Mouse (Mus musculus): ENCODE data around the gene Eno2. TPM values are rescaled to one million over a fixed set of nuclear protein-coding genes. Genes with fewer than 3 reads are reported as not detected.
A peak's percentile ranks its signal among the peaks of the same experiment; 100 is the strongest.

Eno2 gene
- polyA plus RNA-seq (2021; fragmentation: Nextera tagmentation) = 599 and 862 TPM in 2 replicates
- long read RNA-seq, experiment 1, transcript Eno2-201 (12 exons, 2,795 nt) = major isoform, 190 of 378 reads
- long read RNA-seq, experiment 1, transcript Eno2-210 (4 exons, 632 nt) = minor isoform, 9 of 378 reads
- long read RNA-seq, experiment 1, transcript Eno2-209 (3 exons, 898 nt) = minor isoform, 7 of 378 reads
- long read RNA-seq, experiment 1, transcript Eno2-202 (10 exons, 2,386 nt) = minor isoform, 5 of 378 reads
- long read RNA-seq, experiment 1, partial matches to known transcripts = 41 of 378 reads
- long read RNA-seq, experiment 1, other reads (novel, unspliced or antisense) = 126 of 378 reads
- long read RNA-seq, experiment 2, transcript Eno2-210 (4 exons, 632 nt) = minor isoform, 16 of 2,323 reads
- long read RNA-seq, experiment 2, transcript Eno2-202 (10 exons, 2,386 nt) = minor isoform, 51 of 2,323 reads
- long read RNA-seq, experiment 2, transcript Eno2-201 (12 exons, 2,795 nt) = major isoform, 1,464 of 2,323 reads
- long read RNA-seq, experiment 2, transcript Eno2-209 (3 exons, 898 nt) = minor isoform, 32 of 2,323 reads
- long read RNA-seq, experiment 2, partial matches to known transcripts = 226 of 2,323 reads
- long read RNA-seq, experiment 2, other reads (novel, unspliced or antisense) = 533 of 2,323 reads

DNA sequence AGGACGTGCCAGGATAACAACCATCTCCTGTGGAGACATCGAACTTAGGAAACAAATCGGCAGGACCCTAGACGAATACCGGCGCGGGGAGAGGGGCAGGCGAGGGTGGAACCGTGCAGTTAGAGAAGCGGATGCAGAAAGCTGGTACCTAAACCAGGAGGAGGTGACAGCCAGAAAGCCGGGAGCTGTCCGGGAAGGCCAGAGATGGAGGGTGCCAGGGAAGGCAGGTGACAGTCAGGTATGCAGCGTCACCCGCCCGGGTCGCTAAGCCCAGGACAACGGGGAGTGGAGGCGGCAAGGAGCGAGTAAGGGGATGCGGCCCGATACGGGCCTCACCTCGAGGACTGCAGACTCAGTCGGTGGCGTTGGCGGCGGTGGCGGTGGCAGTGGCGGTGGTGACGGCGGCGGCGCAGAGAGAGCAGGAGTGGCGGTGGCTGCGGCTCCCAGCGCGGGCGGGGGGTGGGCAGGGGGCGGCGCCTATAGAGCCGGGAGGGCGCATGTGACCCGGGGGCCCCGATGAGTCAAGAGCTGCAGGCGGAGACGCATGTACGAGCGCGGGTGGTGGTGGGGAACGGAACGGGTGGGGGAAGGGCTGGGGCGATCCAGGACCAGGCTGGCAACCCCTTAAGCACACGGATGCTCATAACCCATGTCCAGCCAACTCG, at the start of gene Eno2:
Eno2 (minus strand) TSS at position 573 of the 665 bp plus-strand sequence.

DNA sequence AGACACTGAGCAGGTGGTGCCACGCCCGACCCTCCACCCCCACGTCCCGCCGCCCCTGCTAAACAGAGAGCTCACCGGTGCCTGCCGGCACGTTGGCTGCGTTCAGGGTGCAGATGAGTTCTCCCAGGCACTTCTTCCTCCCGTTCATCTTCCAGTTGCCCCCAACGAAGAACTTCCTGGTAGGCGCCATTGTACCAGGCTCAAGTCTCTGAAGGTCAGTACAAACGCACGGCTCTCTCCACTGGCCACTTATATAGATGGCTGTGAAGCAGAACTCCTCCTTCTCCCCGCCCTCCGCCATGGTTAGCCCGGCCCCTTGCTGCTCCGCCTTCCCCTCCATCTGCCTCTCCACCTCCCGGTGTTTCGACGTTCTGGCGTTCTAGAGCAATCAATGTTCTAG, 44.5 kb upstream of the Eno2 start, which contains the start of gene Tpi1:
Tpi1 (minus strand) TSS at position 364 of the 400 bp plus-strand sequence.

DNA sequence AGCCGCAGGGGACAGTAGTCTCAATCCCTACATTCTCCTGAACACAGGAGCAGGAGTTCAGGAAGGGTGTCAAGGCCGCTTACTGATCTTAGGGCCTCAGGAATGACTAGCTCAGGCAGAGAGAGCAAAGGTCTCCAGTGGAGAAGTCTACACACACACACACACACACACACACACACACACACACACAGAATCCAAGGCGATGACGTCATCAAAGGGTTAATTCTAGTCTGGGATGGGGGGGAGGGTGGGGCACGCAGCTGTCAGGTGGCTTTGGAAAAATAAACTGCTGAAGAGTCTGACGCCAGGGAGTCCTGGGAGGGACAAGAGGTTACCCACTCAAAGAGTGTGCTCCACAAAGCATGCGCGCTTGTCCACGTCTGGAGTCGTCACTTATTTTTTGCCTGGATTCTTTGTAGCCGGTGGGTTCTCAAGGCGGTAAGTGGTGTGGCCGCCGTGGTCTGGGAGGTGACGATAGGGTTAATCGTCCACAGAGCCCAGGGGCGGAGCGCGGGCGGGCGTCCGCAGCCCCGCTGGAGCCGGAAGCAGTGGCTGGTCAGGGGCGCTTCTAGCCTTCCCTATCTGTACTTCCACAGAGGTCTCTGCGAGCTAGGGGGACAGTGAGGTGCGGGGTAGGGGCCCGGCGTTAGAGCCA, 39.0 kb upstream of the Eno2 start, which contains the start of gene Spsb2:
Spsb2 (plus strand) TSS at position 304 of the 655 bp plus-strand sequence.

GRCm38 (mm10) chr6:124779222-124779983, 9.9 kb upstream of the Eno2 start, which contains the start of gene Lrrc23:
TSS of gene Lrrc23 (minus strand) at chr6:124779727.

DNA sequence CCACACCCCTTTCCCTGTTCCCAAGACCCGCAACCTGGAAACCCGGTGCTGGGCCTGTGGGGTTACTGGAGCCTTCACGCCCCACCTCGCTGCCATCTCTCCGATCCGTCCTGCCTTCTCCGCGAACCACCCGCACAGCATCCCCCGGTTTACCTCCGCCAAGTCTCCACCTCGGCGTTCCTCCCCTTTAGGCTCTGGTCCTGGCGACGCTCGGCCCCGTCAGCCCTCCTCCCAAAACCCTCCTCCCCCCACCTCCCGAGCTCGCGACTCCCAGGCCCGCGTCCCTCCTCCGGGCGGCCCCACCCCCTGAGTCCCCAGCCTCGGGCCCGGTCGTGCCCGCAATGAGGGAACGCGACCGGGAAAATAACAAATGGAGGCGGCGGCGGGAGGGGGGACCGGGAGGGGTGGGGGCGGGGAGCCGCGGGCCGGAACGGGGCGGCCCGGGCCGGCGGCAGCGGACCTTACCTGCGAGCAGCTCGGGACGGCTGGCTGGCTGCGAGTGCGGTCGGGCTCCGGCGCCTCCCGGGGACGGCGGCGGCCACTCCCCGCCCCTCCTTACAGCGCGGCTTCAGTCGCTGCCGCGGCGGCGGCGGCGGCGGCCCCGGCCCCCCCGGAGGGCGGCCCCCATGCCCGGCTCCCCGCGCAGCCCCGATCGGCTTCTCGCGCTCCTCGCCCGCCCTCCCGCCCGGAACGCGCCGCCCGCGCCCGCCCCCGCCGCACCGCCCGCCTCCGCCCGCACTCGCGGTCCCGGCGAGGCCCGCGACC, 13.5 kb downstream of the Eno2 start, which contains the start of the genes Gm45234 and Atn1:
Gm45234 (minus strand) TSS at position 191 of the 765 bp plus-strand sequence.
Atn1 (minus strand) TSS at position 694 of the 765 bp plus-strand sequence.

GRCm38 (mm10) chr6:124740888-124741761, 28.3 kb downstream of the Eno2 start, which contains the start of gene Grcc10:
TSS of gene Grcc10 (minus strand) at chr6:124741374.

DNA sequence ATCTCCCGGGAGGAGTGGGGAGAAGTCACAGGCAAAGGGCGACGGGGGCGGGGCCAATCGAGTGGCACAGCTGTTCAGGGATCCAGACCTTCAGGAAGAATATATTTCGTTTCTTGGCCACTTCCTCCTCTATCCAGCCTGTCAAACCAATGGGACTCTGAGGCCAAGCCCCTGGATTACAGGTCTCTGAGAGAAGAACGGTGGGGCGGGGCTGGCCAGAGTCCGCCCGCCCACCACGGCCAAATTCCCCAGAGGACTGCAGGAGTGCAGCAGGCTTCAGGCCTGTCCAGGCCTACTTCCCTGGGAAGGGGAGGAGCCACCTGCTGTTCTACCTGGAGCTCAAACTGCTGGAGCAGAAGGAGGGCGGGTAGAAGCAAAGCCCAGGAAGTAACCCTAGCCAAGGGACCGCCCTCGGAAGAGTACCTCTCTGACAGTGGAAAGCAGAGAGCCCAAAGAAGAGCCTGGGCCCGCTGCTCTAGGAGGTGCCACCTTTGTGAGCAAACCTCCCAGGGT, 30.9 kb downstream of the Eno2 start, which contains the start of gene Ptpn6:
Ptpn6 (minus strand) TSS at position 204 of the 513 bp plus-strand sequence.

DNA sequence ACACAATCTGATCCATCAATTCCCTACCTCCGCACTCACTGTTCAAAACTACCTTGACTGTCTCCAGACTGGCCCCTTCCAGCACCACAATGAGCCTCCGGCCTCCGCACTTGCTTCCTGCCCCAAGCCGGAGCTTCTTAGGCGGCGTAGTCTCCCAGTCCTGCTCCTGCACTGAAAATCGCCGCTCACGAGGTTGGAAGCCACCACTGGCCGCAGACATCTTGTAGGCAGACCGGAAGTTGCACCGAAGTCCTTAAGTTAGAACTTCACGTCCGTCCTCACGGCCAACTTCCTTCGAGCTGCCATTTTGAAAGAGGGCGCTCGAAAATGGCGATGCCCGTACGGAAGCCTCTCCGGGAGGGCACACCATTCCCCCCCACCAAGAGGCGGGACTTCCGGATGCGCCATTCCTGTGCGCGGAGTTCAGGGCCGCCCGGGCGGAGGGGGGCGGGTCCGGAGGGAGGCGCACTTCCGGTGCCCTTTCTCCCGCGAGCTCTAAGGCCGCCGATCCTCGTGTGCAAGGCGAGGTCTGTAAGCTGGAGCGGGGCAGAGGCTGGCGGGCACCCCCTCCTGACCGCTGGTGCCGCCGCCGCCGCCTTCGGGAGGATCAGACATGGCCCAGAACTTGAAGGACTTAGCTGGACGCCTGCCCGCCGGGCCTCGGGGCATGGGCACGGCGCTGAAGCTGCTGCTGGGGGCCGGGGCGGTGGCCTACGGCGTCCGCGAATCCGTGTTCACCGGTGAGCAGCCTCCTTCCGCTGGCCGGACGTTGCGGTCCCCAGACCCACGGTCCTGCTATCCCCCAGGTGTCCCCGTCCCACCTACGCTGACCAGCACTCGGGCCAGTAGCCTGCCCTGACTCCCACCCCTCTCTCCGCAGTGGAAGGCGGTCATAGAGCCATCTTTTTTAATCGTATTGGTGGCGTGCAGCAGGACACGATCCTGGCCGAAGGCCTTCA, 57.4 kb downstream of the Eno2 start, which contains the start of the genes Emg1 and Phb2:
Emg1 (minus strand) TSS at position 355 of the 959 bp plus-strand sequence.
Phb2 (plus strand) TSS at position 513 of the 959 bp plus-strand sequence.

Small RNA genes within 50 kb of the gene (microRNA-seq; reads per million reads assigned to microRNA genes)
- gene Mir141 (14.8 reads per million, percentile 37 among the genes with 10 or more reads in this experiment), gene Mir200c (163 reads per million, percentile 63 among the genes with 10 or more reads in this experiment)

Other genes with a start within 250 kb of the Eno2 start
- gene C1s1, start 227.3 kb downstream of the Eno2 start, polyA plus RNA-seq (2021; fragmentation: Nextera tagmentation) = 0.19 and 0.45 TPM in 2 replicates
- gene C1rb, start 199.4 kb downstream of the Eno2 start, polyA plus RNA-seq (2021; fragmentation: Nextera tagmentation) = not detected in 2 replicates
- 0.05 TPM in 1 of 2 replicates, not detected in the other for gene C1s2, start 133.6 kb downstream of the Eno2 start, polyA plus RNA-seq (2021; fragmentation: Nextera tagmentation)
- gene Lpcat3, start 106.6 kb downstream of the Eno2 start, polyA plus RNA-seq (2021; fragmentation: Nextera tagmentation) = 20.8 and 21.3 TPM in 2 replicates
- 101 and 108 TPM in 2 replicates for gene Emg1, start 57.5 kb downstream of the Eno2 start, polyA plus RNA-seq (2021; fragmentation: Nextera tagmentation)
- 140 and 157 TPM in 2 replicates for gene Phb2, start 57.3 kb downstream of the Eno2 start, polyA plus RNA-seq (2021; fragmentation: Nextera tagmentation)
- gene Ptpn6, start 31.0 kb downstream of the Eno2 start, polyA plus RNA-seq (2021; fragmentation: Nextera tagmentation) = 4.1 and 4.6 TPM in 2 replicates
- gene Grcc10, start 28.3 kb downstream of the Eno2 start, polyA plus RNA-seq (2021; fragmentation: Nextera tagmentation) = 1,248 and 1,281 TPM in 2 replicates
- gene Gm45234, start 13.7 kb downstream of the Eno2 start, polyA plus RNA-seq (2021; fragmentation: Nextera tagmentation) = 0.06 TPM in 1 of 2 replicates, not detected in the other
- 14.3 and 15.6 TPM in 2 replicates for gene Atn1, start 13.1 kb downstream of the Eno2 start, polyA plus RNA-seq (2021; fragmentation: Nextera tagmentation)
- gene Lrrc23, start 10.1 kb upstream of the Eno2 start, polyA plus RNA-seq (2021; fragmentation: Nextera tagmentation) = 4.3 and 6.1 TPM in 2 replicates
- gene Spsb2, start 39.0 kb upstream of the Eno2 start, polyA plus RNA-seq (2021; fragmentation: Nextera tagmentation) = 5.4 and 5.5 TPM in 2 replicates
- 1,210 and 1,292 TPM in 2 replicates for gene Tpi1, start 44.6 kb upstream of the Eno2 start, polyA plus RNA-seq (2021; fragmentation: Nextera tagmentation)
- gene Usp5, start 59.8 kb upstream of the Eno2 start, polyA plus RNA-seq (2021; fragmentation: Nextera tagmentation) = 98.8 and 105 TPM in 2 replicates
- gene Cdca3, start 59.9 kb upstream of the Eno2 start, polyA plus RNA-seq (2021; fragmentation: Nextera tagmentation) = 0.59 and 0.67 TPM in 2 replicates
- 0.13 and 0.43 TPM in 2 replicates for gene Gnb3, start 70.6 kb upstream of the Eno2 start, polyA plus RNA-seq (2021; fragmentation: Nextera tagmentation)
- gene P3h3, start 88.1 kb upstream of the Eno2 start, polyA plus RNA-seq (2021; fragmentation: Nextera tagmentation) = 1.0 and 1.2 TPM in 2 replicates
- gene Gpr162, start 94.3 kb upstream of the Eno2 start, polyA plus RNA-seq (2021; fragmentation: Nextera tagmentation) = 1.1 and 1.4 TPM in 2 replicates
- 0.34 and 0.68 TPM in 2 replicates for gene Cd4, start 118.5 kb upstream of the Eno2 start, polyA plus RNA-seq (2021; fragmentation: Nextera tagmentation)
- 7.0 and 11.9 TPM in 2 replicates for gene Lag3, start 142.0 kb upstream of the Eno2 start, polyA plus RNA-seq (2021; fragmentation: Nextera tagmentation)
- gene Ptms, start 150.4 kb upstream of the Eno2 start, polyA plus RNA-seq (2021; fragmentation: Nextera tagmentation) = 294 and 362 TPM in 2 replicates
- 604 and 679 TPM in 2 replicates for gene Mlf2, start 161.7 kb upstream of the Eno2 start, polyA plus RNA-seq (2021; fragmentation: Nextera tagmentation)
- gene Cops7a, start 195.9 kb upstream of the Eno2 start, polyA plus RNA-seq (2021; fragmentation: Nextera tagmentation) = 236 and 263 TPM in 2 replicates
- gene Pianp, start 227.0 kb upstream of the Eno2 start, polyA plus RNA-seq (2021; fragmentation: Nextera tagmentation) = 40.7 and 47.6 TPM in 2 replicates
- 7.6 and 8.3 TPM in 2 replicates for gene Zfp384, start 239.5 kb upstream of the Eno2 start, polyA plus RNA-seq (2021; fragmentation: Nextera tagmentation)

Measured in layer of hippocampus, adult 6 months (tissue).